Mouse (Mus musculus) spleen, adult 2 months (tissue): ENCODE measurements around the gene Gas7.

ENCODE experiments used
- CTCF ChIP-seq: fragments of 200-500 bp; IDR thresholded peaks from 2 replicates; pipeline ENCODE4 v1.5.1; 2011; ENCODE audit warnings: mild to moderate bottlenecking, inconsistent platforms; ENCODE audit not compliant: insufficient read depth, insufficient read length, insufficient replicate concordance; ENCODE audit errors: extremely low read depth
- POLR2A ChIP-seq: fragments of 200-500 bp; IDR thresholded peaks from 2 replicates; pipeline ENCODE4 v1.6.1; 2011; ENCODE audit warnings: low read depth, low read length, inconsistent platforms

DNA sequence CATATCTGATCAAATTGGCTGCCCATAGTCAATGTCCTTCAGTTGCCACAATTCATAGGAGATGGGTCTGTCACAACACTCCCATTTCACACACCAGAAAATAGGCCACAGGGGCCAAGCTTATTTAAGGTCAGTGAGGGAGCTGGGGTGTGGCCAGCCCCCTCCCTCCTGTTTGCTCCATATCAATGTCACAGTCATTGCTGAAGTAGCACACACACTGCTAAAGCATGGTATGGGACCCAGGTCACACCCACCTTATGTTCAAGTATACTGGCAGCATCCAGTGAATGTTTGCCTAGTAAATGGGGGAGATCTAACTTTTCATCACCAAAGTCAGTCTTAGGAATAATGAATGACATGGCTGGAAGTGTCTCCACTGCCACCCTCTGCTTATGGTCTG, 273.5 kb downstream of the Gas7 start:
- TF ChIP-seq CTCF (no peak), POLR2A (no peak)
